ENCODE assay signal across 16 mouse cellular contexts in the genomic region with DNA sequence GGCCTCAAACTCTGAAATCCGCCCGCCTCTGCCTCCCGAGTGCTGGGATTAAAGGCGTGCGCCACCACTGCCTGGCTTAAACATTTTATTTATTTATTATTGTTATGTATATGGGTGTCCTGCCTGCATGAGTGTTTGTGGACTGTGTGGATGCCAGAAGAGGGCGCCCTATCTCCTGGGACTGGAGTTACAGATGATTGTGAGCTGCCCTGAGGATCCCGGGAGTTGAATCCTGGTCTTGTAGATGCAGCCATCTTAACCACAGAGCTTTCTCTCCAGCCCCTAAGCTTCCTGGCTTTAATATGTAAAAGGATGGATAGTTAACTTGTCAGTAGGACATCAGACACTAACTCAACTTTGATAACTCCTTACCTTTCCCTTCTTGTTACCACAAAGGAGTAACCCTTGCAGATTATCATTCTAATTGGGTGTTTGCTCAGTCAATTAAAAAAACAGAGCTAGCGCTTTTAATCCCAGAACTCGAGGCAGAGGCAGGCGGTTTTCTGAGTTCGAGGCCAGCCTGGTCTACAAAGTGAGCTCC. TPM values are rescaled to one million over a fixed set of nuclear protein-coding genes. Genes with fewer than 3 reads are reported as not detected.
DNase-seq lines count a peak whose midpoint lies in the region; ATAC-seq and TF ChIP-seq lines count a peak whose summit lies in the region.
"Had no signal": no experiment of that assay in that cellular context is flagged by ENCODE, and none has a peak within 500 bp of the region (broad histone marks: within the 10 kb centered on the region; RNA-seq: fewer than 3 reads in every experiment).

No protein-coding gene starts in this region.

- CTCF ChIA-PET in Patski (lab: Charles Lee): interaction anchor here (1.0 kb wide), 1 partner anchor 50 kb away, joined by 3 read pairs; no protein-coding TSS in a partner anchor

- ATAC-seq in Patski: no peak
- no peak for ATAC-seq in forebrain, embryonic 13.5 days
- no peak for ATAC-seq in megakaryocyte, adult 5-6 weeks (ENCODE audit: poor library complexity, severe bottlenecking)
- ATAC-seq: midbrain, embryonic 13.5 days had no signal

- 83% methylated on average over 11 of the region's 11 CpGs for WGBS in heart, adult 2 months
- WGBS in forebrain, embryonic 13.5 days: 85% methylated on average over 11 of the region's 11 CpGs

- no peak for TF ChIP-seq EP300 in heart, adult 2 months (IDR thresholded peaks at IDR 0.05; ENCODE audit: insufficient read depth, low read depth, low read length)
- TF ChIP-seq EP300 in ES-Bruce4 (IDR thresholded peaks at IDR 0.05; ENCODE audit: insufficient read depth, low read depth, low read length): no peak

- H3K4me2 ChIP-seq in forebrain, embryonic 13.5 days: no peak overlapping the region
- H3K4me2 ChIP-seq: heart, embryonic 12.5 days; liver, embryonic 13.5 days; midbrain, embryonic 13.5 days; neural tube, embryonic 12.5 days had no signal

- peak; percentile 36 for TF ChIP-seq CTCF in heart, adult 2 months (IDR thresholded peaks at IDR 0.05)
- TF ChIP-seq CTCF in ES-Bruce4 (IDR thresholded peaks at IDR 0.05; ENCODE audit: low read depth, low read length) (peak; percentile 61), Patski (IDR thresholded peaks at IDR 0.05) (peak; percentile 51)

- peaks cover 4% of the 10 kb centered on the region; the same call in 1 of the 2 replicates for H3K9me3 ChIP-seq in ES-Bruce4 (replicated peaks; ENCODE audit: control insufficient read depth, insufficient read depth, low read length, poor library complexity, severe bottlenecking)
- H3K9me3 ChIP-seq in forebrain, embryonic 13.5 days (replicated peaks): no peaks in the 10 kb centered on the region
- H3K9me3 ChIP-seq: heart, embryonic 12.5 days; liver, embryonic 13.5 days; midbrain, embryonic 13.5 days; neural tube, embryonic 12.5 days had no signal

- intact Hi-C loops in heart, adult 2 months (cut with DNase I): no loop called here
- intact Hi-C loops in left cerebral cortex, postnatal 4 days (cut with DNase I): no loop called here

- in situ Hi-C loops in Patski (cut with MboI; ENCODE audit: low pct_unique_long_range_greater_than_20kb): loop anchor here (25.0 kb wide), 1 partner anchor 716 kb away; no protein-coding TSS in a partner anchor

- no peak for DNase-seq in heart, adult 2 months
- no peak for DNase-seq in heart, adult 18-20 months
- DNase-seq in left cerebral cortex, postnatal 4 days: peak; percentile 10
- DNase-seq in left cerebral cortex, adult 11 months (ENCODE audit: low spot score): no peak
- no peak for DNase-seq in Patski (ENCODE audit: low read depth, low spot score)
- DNase-seq: liver, embryonic 13.5 days; lung, postnatal 14 days; thymus, postnatal 14 days had no signal

- no peaks in the 10 kb centered on the region for H3K79me2 ChIP-seq in heart, adult 2 months (replicated peaks; ENCODE audit: control insufficient read depth, insufficient read depth, low read length)

- no peak overlapping the region for H3K9ac ChIP-seq in heart, adult 2 months (ENCODE audit: low read depth, low read length)
- H3K9ac ChIP-seq in ES-Bruce4 (ENCODE audit: low read depth, poor library complexity, severe bottlenecking): no peak overlapping the region
- H3K9ac ChIP-seq in forebrain, embryonic 13.5 days: no peak overlapping the region
- H3K9ac ChIP-seq: heart, embryonic 12.5 days; liver, embryonic 13.5 days; midbrain, embryonic 13.5 days; neural tube, embryonic 12.5 days had no signal

- H3K27me3 ChIP-seq in heart, adult 2 months (ENCODE audit: control insufficient read depth, insufficient read depth, low read length): no peaks in the 10 kb centered on the region
- H3K27me3 ChIP-seq in ES-Bruce4 (ENCODE audit: control insufficient read depth, insufficient read depth, low read length, poor library complexity, severe bottlenecking): peaks cover 12% of the 10 kb centered on the region
- H3K27me3 ChIP-seq in Patski: no peaks in the 10 kb centered on the region
- peaks cover 9% of the 10 kb centered on the region; the same call in 1 of the 2 replicates for H3K27me3 ChIP-seq in forebrain, embryonic 13.5 days
- H3K27me3 ChIP-seq: heart, embryonic 12.5 days had no signal

- no peaks in the 10 kb centered on the region for H3K4me1 ChIP-seq in heart, adult 2 months (ENCODE audit: control insufficient read depth, insufficient read depth, low read length)
- no peaks in the 10 kb centered on the region for H3K4me1 ChIP-seq in ES-Bruce4 (ENCODE audit: control insufficient read depth, insufficient read depth, low read length)
- H3K4me1 ChIP-seq in forebrain, embryonic 13.5 days: 0 out of 2 replicates have a peak, but pooled peaks cover 3% of the 10 kb centered on the region
- H3K4me1 ChIP-seq: liver, embryonic 13.5 days had no signal

- H3K4me3 ChIP-seq in heart, adult 2 months: no peak overlapping the region
- H3K4me3 ChIP-seq in ES-Bruce4 (ENCODE audit: low read depth, low read length): no peak overlapping the region
- no peak overlapping the region for H3K4me3 ChIP-seq in forebrain, embryonic 13.5 days
- H3K4me3 ChIP-seq: heart, embryonic 12.5 days; liver, embryonic 13.5 days; midbrain, embryonic 13.5 days; neural tube, embryonic 12.5 days had no signal

- H3K27ac ChIP-seq in heart, adult 2 months: no peak overlapping the region
- H3K27ac ChIP-seq in ES-Bruce4 (ENCODE audit: insufficient read depth, low read length): no peak overlapping the region
- no peak overlapping the region for H3K27ac ChIP-seq in forebrain, embryonic 13.5 days
- H3K27ac ChIP-seq: liver, embryonic 13.5 days; midbrain, embryonic 13.5 days; neural tube, embryonic 12.5 days had no signal

- H3K36me3 ChIP-seq in heart, adult 2 months (ENCODE audit: control insufficient read depth, insufficient read depth, low read length): no peaks in the 10 kb centered on the region
- H3K36me3 ChIP-seq in ES-Bruce4 (ENCODE audit: control insufficient read depth, insufficient read depth, low read length, poor library complexity, severe bottlenecking): no peaks in the 10 kb centered on the region
- no peaks in the 10 kb centered on the region for H3K36me3 ChIP-seq in forebrain, embryonic 13.5 days (ENCODE audit: poor library complexity, severe bottlenecking)
- H3K36me3 ChIP-seq: heart, embryonic 12.5 days; liver, embryonic 13.5 days; midbrain, embryonic 13.5 days; neural tube, embryonic 12.5 days had no signal

- no peak for TF ChIP-seq POLR2A in heart, adult 2 months (IDR thresholded peaks at IDR 0.05; ENCODE audit: insufficient read depth, low read depth, low read length)
- TF ChIP-seq POLR2A in ES-Bruce4 (IDR thresholded peaks at IDR 0.05; ENCODE audit: insufficient read depth, low read length): no peak

- POLR2A ChIA-PET in Patski (lab: Charles Lee): no interaction called here

RNA-seq across cellular contexts. Expression of a gene that starts 52.0 kb away (rescaled TPM):
- not detected for total RNA-seq in heart, adult 2 months (2021)
- polyA plus RNA-seq in heart, adult 2 months (2012; rRNA removed): 0.29 TPM in 1 of 2 replicates, not detected in the other
- total RNA-seq in heart, adult 18-20 months (2021): not detected
- 10 to 100 TPM; 20.1 to 20.3 TPM for total RNA-seq in left cerebral cortex, postnatal 4 days (2021)
- polyA plus RNA-seq in ES-Bruce4 (2011; ENCODE audit: insufficient read depth, insufficient read length, low read depth, missing spikeins): not detected in 2 replicates
- not detected for polyA plus RNA-seq in Patski (2021)
- polyA plus RNA-seq in forebrain, embryonic 13.5 days (2015; fragmentation: Nextera tagmentation; extraction: Ambion mirVana): 0.89 and 0.92 TPM in 2 replicates
- 16.7 and 27.0 TPM in 2 replicates for total RNA-seq in megakaryocyte, adult 5-6 weeks (2015)
- 2.2 and 10.8 TPM in 2 replicates for total RNA-seq in megakaryocyte, adult 5-6 weeks (2017)
- total RNA-seq: gastrocnemius, adult 18-20 months had no signal
- polyA plus RNA-seq: forebrain, embryonic 11.5 days had no signal
